Mouse (Mus musculus) midbrain, embryonic 11.5 days (tissue): Measurements from ENCODE around the gene Iffo1. TPM values are rescaled to one million over a fixed set of nuclear protein-coding genes. Genes with fewer than 3 reads are reported as not detected.

Source experiments
- ATAC-seq: fragments of 200-750 bp; cut with Nextera tagmentation; 2 replicates; pipeline ENCODE4 v1.8.0; 2017; ENCODE audit warnings: moderate TSS enrichment, moderate library complexity; ENCODE audit not compliant: low FRiP score
- DNase-seq: peaks from one replicate; pipeline ENCODE4 v3.0.0; 2015; ENCODE audit warnings: low spot score; ENCODE audit errors: missing footprints
- H3K27ac ChIP-seq: fragments of 300-500 bp; sonication (generic); 2 replicates; pipeline ENCODE4 v1.5.1; 2014; ENCODE audit warnings: low read depth, low read length
- H3K27me3 ChIP-seq: fragments of 300-500 bp; sonication (generic); 2 replicates; pipeline ENCODE4 v1.6.1; 2014; ENCODE audit warnings: mild to moderate bottlenecking, low read length, moderate library complexity, mixed read lengths; ENCODE audit not compliant: control insufficient read depth, insufficient read depth
- H3K36me3 ChIP-seq: fragments of 300-500 bp; sonication (generic); 2 replicates; pipeline ENCODE4 v1.6.1; 2014; ENCODE audit warnings: mild to moderate bottlenecking, low read length, moderate library complexity, mixed read lengths; ENCODE audit not compliant: control insufficient read depth, insufficient read depth
- H3K4me1 ChIP-seq: fragments of 300-500 bp; sonication (generic); 2 replicates; pipeline ENCODE4 v1.6.1; 2014; ENCODE audit warnings: low read length; ENCODE audit not compliant: control insufficient read depth, insufficient read depth
- H3K4me2 ChIP-seq: fragments of 300-500 bp; sonication (generic); 2 replicates; pipeline ENCODE4 v1.6.1; 2014; ENCODE audit warnings: mild to moderate bottlenecking, moderate library complexity
- H3K4me3 ChIP-seq: fragments of 300-500 bp; sonication (generic); 2 replicates; pipeline ENCODE4 v1.5.1; 2014; ENCODE audit warnings: low read depth, low read length
- H3K9ac ChIP-seq: fragments of 300-500 bp; sonication (generic); 2 replicates; pipeline ENCODE4 v1.6.1; 2014; ENCODE audit warnings: low read length
- H3K9me3 ChIP-seq: fragments of 300-500 bp; sonication (generic); 2 replicates; pipeline ENCODE4 v1.6.1; 2016; ENCODE audit warnings: low read length; ENCODE audit not compliant: control insufficient read depth
- WGBS: fragments of 180-500 bp; shearing (Covaris S2); extraction: QIAGEN DNeasy Blood & Tissue Kit; methylation state at CpG from one replicate; pipeline ENCODE4 v1.1.7; 2014; 5-methylcytosine and 5-hydroxymethylcytosine counted together
- polyA plus RNA-seq: library from polyadenylated mRNA; unstranded; fragments of >200 nt; fragmentation: Nextera tagmentation; extraction: Ambion mirVana; gene quantifications from 2 replicates; pipeline ENCODE4 v1.2.1, GENCODE M21; 2014

Gene Iffo1
- polyA plus RNA-seq, 1 experiment from 2014 or later, result 8.6 TPM

DNA sequence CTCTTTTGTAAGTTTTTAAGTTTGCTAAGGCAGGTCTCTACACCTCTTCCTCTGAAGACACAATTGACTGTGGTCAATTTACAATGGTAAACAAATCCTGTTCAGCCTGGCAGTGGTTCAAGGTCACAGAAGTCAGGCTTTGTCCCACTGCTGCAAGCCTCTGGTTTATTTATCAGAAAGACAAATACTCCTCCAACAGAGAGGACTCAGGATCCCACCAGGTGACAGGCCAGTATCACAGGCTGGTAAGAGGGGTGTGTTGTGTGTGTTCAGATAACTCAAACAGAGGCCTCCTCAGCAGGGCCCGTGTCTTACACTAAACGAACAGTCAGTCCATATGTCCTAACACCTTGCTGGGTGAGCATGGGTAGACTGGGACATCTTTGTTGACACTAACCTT, 27.4 kb downstream of the Iffo1 start:
- 88% methylated on average over 2 of the region's 2 CpGs for WGBS
- ATAC-seq (no peak), DNase-seq (no peak)
- H3K9ac ChIP-seq, result no peak overlapping the region
- H3K4me2 ChIP-seq, result no peak overlapping the region
- H3K27ac ChIP-seq, result no peak overlapping the region
- H3K4me3 ChIP-seq, result no peak overlapping the region
- peaks cover 4% of the 10 kb centered on the region for H3K4me1 ChIP-seq
- H3K27me3 ChIP-seq, result no peaks in the 10 kb centered on the region
- peaks cover 81% of the 10 kb centered on the region for H3K36me3 ChIP-seq
- no peaks in the 10 kb centered on the region for H3K9me3 ChIP-seq

DNA sequence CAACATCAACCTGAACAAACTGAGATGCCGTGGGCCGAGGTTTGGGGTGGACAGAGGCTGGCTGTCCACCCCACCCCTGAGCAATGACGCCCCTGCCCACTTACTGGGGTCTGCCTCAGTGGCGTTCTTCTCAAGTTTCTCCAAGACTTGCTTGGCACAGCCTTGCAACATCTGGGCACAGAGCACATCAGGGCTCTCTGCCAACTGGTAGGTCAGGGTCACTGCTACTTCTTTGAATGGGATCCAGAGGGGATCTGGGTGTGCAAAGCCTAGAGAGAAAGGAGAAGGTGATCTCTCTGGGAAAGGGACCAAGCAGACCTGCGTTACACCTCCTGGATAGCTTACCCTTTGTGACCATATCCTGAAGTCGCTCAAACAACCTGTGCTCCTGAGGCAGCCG, 28.2 kb downstream of the Iffo1 start:
- Histone ChIP-seq H3K4me2 (no peak overlapping the region), H3K4me1 (no peaks in the 10 kb centered on the region), H3K27ac (no peak overlapping the region), H3K9me3 (no peaks in the 10 kb centered on the region), H3K9ac (no peak overlapping the region), H3K36me3 (peaks cover 83% of the 10 kb centered on the region), H3K27me3 (no peaks in the 10 kb centered on the region), H3K4me3 (no peak overlapping the region)
- DNase-seq, result no peak
- 93% methylated on average over 7 of the region's 7 CpGs for WGBS
- no peak for ATAC-seq

DNA sequence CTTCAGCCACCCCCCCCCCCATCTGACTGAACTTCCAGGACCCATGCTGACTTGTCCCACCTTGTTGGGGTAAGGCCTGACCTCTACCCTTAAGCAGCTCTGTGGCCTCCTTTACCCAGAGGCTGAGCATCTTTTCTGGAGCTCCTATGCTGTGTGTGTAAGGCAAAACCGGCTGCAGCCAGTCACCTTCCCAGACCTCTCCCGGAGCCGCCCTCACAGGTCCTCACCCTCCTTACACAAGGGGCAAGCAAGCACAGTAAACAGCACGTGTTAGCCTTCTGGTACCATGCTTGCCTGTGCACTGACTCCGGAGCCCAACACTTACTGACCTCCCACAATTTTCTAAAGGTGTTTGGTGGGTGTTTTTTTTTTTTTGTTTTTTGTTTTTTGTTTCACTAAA, 30.4 kb downstream of the Iffo1 start:
- H3K4me1 ChIP-seq, result no peaks in the 10 kb centered on the region
- H3K9me3 ChIP-seq, result no peaks in the 10 kb centered on the region
- H3K27ac ChIP-seq, result no peak overlapping the region
- 89% methylated on average over 5 of the region's 5 CpGs for WGBS
- ATAC-seq (no peak), DNase-seq (no peak)
- H3K27me3 ChIP-seq, result no peaks in the 10 kb centered on the region
- H3K4me3 ChIP-seq, result no peak overlapping the region
- H3K4me2 ChIP-seq, result no peak overlapping the region
- H3K36me3 ChIP-seq, result peaks cover 79% of the 10 kb centered on the region
- H3K9ac ChIP-seq, result no peak overlapping the region

DNA sequence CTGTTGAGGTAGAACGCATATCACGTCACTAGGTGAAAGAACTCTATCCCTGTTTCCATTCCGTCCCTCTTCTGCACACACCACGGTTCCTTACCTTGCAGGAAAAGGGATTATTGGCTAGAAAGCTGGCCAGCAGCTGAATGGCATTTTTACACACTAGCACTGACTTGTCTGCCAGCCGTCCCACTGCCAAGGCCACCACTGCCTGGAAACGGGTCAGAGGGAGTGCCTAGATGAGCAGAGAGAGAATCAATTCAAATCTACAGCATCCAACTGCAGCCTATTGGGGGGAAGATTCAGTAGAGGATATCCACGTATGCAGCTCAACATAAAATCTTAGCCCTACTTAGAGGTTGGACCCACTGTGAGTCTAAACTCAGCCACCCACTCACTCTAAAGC, 34.6 kb downstream of the Iffo1 start:
- DNase-seq (no peak), ATAC-seq (no peak)
- 92% methylated on average over 7 of the region's 7 CpGs for WGBS
- Histone ChIP-seq H3K27ac (no peak overlapping the region), H3K4me3 (no peak overlapping the region), H3K9ac (no peak overlapping the region), H3K4me2 (no peak overlapping the region), H3K36me3 (peaks cover 65% of the 10 kb centered on the region), H3K27me3 (no peaks in the 10 kb centered on the region), H3K9me3 (no peaks in the 10 kb centered on the region), H3K4me1 (no peaks in the 10 kb centered on the region)

DNA sequence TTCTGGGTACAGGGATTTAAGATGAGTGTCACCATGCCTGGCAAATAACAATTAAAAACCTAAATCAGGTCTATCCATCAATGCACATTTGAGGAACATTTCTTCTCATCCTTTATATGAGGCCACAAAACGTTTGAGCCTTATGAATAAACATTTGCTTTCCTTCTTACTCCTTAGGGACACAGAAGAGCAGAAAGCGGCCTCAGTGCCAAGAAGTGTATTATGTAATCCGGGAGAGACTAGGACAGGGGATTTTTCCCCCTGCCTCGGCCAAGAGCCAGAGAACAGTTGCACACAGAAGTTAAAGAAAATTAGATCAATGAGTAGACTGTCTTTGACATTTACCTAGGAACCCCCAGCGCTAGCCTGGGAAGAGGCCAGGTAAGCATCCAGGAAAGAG, 37.1 kb downstream of the Iffo1 start:
- H3K27ac ChIP-seq, result no peak overlapping the region
- peaks cover 56% of the 10 kb centered on the region for H3K36me3 ChIP-seq
- no peaks in the 10 kb centered on the region for H3K4me1 ChIP-seq
- DNase-seq (no peak), ATAC-seq (no peak)
- H3K4me3 ChIP-seq, result no peak overlapping the region
- no peak overlapping the region for H3K4me2 ChIP-seq
- no peak overlapping the region for H3K9ac ChIP-seq
- H3K9me3 ChIP-seq, result no peaks in the 10 kb centered on the region
- H3K27me3 ChIP-seq, result no peaks in the 10 kb centered on the region
- 85% methylated on average over 5 of the region's 5 CpGs for WGBS

DNA sequence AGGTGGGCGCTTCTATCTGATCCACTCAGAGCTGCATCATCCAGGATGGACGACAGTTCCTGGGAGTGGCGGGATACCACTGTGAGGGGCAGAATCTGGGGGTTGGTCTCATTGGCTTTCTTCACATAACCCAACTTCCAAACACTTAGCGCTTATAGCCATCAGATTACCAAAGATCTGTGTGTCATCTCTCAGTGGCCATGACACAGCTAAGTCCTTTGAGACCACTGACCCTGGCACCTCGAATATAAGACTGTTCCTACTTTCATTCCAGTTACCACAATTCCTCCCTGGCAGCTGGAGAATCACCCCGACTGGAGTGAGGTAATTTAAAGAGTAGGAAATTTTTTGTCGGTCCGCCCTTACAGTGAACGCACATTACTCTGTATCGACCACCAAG, 41.2 kb downstream of the Iffo1 start:
- 92% methylated on average over 10 of the region's 10 CpGs for WGBS
- H3K4me1 ChIP-seq, result no peaks in the 10 kb centered on the region
- no peak overlapping the region for H3K4me2 ChIP-seq
- H3K9me3 ChIP-seq, result no peaks in the 10 kb centered on the region
- H3K36me3 ChIP-seq, result peaks cover 37% of the 10 kb centered on the region
- no peaks in the 10 kb centered on the region for H3K27me3 ChIP-seq
- H3K9ac ChIP-seq, result no peak overlapping the region
- DNase-seq (peak; percentile 75), ATAC-seq (no peak)
- H3K4me3 ChIP-seq, result no peak overlapping the region
- no peak overlapping the region for H3K27ac ChIP-seq

DNA sequence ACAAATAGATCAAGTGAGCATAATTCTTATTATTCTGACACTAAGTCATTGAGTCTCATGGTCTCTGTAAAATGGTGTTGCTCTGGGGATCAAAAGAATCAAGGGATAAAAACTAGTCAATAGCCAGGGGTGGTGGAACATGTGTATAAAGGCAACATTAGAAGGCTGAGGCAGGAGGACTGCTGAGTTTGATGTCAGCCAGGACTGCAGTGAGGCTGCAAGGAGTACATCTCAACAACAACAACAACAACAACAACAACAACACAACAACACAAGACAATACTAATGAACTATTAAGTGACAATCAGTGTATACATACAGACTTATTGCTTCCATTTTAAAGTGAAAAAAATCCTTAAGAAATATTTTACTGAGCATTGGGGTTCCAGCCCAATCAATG, 45.8 kb downstream of the Iffo1 start:
- no peak for ATAC-seq
- H3K36me3 ChIP-seq, result peaks cover 16% of the 10 kb centered on the region
- no peaks in the 10 kb centered on the region for H3K27me3 ChIP-seq

DNA sequence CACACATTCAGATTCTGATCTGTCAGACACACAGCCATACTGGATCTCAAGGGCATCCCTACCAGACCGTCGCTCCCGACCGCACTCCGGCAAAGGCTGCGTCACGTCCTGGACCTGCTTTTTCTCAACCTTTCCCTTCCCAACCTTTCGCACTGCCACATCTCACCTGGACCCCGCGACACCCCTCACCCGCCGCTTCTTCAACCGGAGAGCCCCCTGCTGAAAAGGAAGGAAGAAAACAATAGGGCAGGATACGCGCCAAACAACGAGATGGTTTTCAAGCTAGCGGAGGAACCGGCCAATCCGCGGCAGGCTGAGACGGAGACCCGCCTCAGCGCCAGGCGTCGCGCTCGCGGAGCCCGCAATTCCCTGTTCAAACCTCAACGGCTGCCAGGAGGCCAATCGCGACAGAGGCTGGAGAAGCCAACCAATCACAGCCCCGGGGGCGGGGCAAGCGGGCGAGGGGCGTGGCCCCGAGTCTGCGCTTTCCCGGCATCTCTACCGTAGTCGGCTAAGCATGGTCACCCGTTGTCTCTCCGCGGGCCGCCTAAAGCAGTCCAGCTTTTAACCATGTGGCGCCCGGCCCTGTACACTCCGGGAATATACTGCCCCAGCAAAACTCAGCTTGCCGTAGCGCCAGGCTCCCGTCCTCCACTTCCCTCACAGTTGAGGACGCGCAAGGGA, 46.4 kb downstream of the Iffo1 start, which contains the start of the genes Ncapd2 and Mrpl51:
Ncapd2 (minus strand) TSS at position 370 of the 684 bp plus-strand sequence.
Mrpl51 (plus strand) TSS at position 470 of the 684 bp plus-strand sequence.
- Histone ChIP-seq H3K27me3 (no peaks in the 10 kb centered on the region), H3K27ac (peak within 1 kb of the TSS; percentile 98), H3K4me3 (peak within 1 kb of the TSS; percentile 72), H3K9me3 (no peaks in the 10 kb centered on the region), H3K4me1 (peaks cover 14% of the 10 kb centered on the region), H3K36me3 (peaks cover 16% of the 10 kb centered on the region), H3K9ac (peak within 1 kb of the TSS; percentile 78), H3K4me2 (peak within 1 kb of the TSS; percentile 83)
- ATAC-seq (peak; percentile 98), DNase-seq (peak; percentile 100)
- WGBS, result 0% methylated on average over 54 of the region's 54 CpGs

More for the DNA sequence above, 45.8 kb downstream of the Iffo1 start:
- Histone ChIP-seq H3K9ac (peak overlapping the region; percentile 78), H3K4me3 (peak overlapping the region; percentile 72), H3K9me3 (no peaks in the 10 kb centered on the region), H3K4me1 (peaks cover 10% of the 10 kb centered on the region), H3K4me2 (peak overlapping the region; percentile 72), H3K27ac (peak overlapping the region; percentile 83)
- peak; percentile 87 for DNase-seq

DNA sequence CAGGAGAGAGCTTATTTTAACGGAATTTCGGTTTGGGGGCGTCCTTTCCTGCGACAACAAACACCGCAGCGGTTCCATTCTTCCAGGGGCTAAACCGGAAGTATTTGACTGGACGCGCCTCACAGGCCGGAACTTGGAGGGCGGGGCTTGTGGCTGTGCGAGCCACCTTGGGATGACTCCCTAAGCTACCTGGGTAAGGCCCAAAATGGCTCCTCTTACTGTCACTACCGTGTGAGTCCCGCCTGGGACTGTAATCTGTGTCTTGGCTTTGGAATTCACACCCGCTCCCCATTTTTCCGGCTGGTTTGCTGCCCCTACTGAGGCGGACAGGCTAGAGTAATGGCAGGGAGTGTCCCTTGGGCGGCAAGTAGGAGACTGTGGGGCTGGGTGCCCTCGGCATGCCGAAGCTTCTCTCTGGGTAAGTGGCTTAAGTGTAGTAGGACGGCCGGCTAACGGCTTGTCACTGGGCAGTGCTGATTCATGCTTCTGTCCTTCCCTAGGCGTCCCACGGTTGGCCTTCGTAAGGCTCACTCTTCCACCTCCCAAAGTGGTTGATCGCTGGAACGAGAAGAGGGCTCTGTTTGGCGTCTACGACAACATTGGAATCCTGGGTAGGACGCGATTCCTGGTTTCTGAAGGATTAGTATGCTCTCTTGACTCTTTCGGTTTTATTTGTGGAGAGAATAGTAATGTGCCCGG, 47.1 kb downstream of the Iffo1 start:
- Histone ChIP-seq H3K36me3 (peaks cover 13% of the 10 kb centered on the region), H3K4me3 (peak overlapping the region; percentile 72), H3K4me2 (peak overlapping the region; percentile 83), H3K9me3 (no peaks in the 10 kb centered on the region), H3K9ac (peak overlapping the region; percentile 78), H3K27ac (peak overlapping the region; percentile 98), H3K27me3 (no peaks in the 10 kb centered on the region), H3K4me1 (peaks cover 15% of the 10 kb centered on the region)
- WGBS, result under 1% methylated on average over 34 of the region's 34 CpGs
- ATAC-seq, result peak; percentile 92
- peak; percentile 99 for DNase-seq
